Mouse (Mus musculus): ENCODE measurements around the gene Nfkbie.
A peak's percentile ranks its signal among the peaks of the same experiment; 100 is the strongest.

Gene Nfkbie

DNA sequence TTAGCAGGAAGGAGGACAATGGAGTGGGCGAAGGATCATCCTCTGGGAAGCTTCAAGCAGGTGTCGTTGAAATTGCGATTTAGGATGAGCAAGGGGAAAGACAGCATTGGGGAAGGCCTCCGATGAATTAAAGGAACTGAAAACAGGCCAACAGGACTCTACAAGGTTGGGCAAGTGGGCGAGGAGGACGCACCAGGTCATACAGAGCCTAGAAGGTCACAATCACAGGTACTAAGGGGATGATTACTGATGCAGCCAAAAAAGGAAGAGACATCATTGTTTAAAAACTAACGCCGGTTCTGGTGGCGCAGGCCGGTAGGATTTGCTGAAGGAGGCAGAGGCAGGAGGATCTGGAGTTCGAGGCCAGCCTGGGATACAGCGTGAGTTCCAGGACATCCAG is 7.7 kb downstream of the Nfkbie start:
- DNase-seq (ENCODE audit: low spot score), result no peak

- peak; percentile 94 for DNase-seq (ENCODE audit: low spot score)
These were observed 8.4 kb downstream of the Nfkbie start, which contains the start of gene Slc35b2 for GRCm38 (mm10) chr17:45563655-45564530. TSS of gene Slc35b2 (plus strand) at chr17:45563874.

DNA sequence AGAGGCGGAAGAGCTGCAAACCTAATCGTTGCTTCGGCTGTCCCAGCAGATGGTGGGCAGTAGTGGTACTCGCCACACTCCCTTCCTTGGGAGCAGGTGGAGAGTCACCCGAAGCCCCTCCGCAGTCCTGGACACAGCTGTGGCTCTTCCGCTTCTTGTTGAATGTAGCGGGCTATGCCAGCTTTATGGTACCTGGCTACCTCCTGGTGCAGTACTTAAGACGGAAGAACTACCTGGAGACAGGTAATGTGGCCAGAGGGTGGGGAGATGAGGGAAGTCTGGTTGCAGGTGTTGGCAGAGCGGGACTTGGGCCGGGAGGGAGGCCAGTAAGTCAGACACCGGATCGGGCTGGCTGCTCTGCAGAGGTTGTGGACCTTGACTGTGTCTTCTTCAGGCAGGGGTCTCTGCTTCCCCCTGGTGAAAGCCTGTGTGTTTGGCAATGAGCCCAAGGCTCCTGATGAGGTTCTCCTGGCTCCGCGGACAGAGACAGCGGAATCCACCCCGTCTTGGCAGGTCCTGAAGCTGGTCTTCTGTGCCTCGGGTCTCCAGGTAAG is 9.1 kb downstream of the Nfkbie start:
- no peak for DNase-seq (ENCODE audit: low spot score)

DNA sequence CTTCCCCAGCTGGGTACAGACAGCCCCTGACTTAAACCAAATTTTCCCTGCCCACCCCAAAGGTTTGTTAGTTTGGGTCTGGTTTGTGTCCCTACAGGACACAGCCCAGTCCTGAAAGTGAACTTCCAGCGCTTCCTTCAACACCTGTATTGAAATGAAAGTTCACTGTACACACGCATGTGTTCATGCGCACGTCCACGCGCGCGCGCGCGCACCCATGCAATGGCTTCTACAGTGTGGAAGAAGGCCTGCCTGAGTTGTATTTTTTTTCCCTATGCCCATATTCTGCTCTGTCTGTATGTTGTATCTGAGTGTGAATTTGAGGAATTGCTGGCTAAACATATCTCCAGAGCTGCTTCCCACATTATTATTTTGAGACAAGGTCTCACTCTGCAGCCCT is 9.6 kb downstream of the Nfkbie start:
- no peak for DNase-seq (ENCODE audit: low spot score)

DNA sequence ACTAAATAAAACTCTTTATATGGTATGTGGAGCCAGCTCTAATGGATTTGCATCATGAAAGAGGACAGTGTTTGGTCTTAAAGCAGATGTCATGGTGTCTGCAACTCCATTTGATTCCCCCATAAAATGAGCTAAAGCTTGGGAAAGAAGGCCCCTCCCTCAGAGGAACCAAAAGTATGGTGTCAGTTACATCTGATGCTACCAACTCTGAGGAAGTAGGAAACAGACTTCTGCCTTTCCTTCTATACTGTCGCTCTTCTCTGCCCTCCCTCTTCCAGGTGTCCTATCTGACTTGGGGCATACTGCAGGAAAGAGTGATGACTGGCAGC is 10.5 kb downstream of the Nfkbie start:
- no peak for DNase-seq (ENCODE audit: low spot score)

- DNase-seq (ENCODE audit: low spot score), result no peak
These were observed 11.1 kb downstream of the Nfkbie start for GRCm38 (mm10) chr17:45566360-45567161.

DNA sequence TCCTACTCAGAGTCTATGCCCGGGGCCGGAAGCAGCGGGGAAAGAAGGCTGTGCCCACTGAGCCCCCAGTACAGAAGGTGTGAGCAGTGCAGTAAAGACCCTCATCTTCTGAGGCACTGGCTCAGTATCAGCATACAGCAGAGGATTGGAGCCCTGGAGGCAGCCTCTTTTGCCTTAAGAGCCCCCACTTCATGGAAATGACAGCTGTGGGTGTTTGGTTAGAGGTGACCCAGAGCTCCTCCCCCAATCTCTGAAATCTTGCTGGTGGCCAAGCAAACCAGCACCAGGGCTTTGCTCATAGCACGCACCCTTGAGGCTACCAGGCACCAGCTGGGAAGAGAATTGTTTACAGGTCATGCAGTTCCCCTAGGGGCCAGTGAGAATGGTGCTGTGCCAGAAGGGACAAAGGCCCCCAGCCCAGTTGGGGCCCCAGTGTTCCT is 11.7 kb downstream of the Nfkbie start:
- no peak for DNase-seq (ENCODE audit: low spot score)

- DNase-seq (ENCODE audit: low spot score), result no peak
These were observed 13.5 kb downstream of the Nfkbie start for GRCm38 (mm10) chr17:45568990-45569389.

- no peak for DNase-seq (ENCODE audit: low spot score)
These were observed 14.5 kb downstream of the Nfkbie start for GRCm38 (mm10) chr17:45569999-45570398.

DNA sequence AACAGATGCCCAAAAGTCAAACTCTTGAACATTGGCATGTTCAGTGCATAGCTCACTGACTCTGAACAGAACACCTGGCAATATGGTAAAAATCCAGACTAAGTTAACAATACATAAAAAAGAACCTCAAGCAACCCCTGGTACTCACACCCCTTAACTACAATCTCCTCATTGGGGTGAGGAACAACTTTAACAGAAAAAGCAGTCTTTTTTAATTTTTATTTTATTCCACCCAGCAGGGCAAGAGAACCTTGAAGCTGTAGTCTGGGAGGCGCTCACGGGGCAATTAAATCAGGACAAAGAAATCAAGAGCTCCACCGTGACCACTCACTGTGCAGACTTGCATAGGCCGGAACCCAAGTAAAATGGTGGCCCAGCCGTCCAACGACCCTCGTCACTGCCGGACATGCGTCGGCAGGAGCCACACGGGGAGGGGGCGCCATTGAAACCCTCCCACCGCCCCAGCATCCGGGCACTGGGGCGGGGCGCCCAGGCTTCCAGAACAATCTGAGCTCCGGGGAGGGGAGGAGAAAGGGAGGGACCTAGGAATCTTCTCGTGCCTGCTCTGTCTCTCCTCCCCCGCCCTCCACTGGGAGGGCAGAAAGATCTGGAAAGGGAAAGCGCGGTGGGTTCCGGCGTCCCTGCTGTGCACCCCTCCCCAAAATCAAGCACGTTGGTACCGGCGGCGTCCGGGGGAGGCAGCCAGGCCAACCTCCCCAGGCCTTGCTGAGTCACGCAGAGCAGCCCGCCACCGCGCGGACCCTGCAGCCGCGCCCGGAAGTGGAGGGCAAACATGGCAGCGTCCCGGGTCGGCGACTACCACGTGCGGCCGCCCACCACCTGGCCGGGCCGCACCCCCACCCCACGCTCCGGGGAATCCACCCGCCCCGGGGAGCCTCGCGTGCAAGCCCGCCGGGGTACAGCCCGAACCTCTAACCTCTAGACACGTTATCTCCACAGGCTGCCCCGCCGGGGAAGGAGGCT is 16.9 kb downstream of the Nfkbie start:
- DNase-seq (ENCODE audit: low spot score), result peak; percentile 71

DNA sequence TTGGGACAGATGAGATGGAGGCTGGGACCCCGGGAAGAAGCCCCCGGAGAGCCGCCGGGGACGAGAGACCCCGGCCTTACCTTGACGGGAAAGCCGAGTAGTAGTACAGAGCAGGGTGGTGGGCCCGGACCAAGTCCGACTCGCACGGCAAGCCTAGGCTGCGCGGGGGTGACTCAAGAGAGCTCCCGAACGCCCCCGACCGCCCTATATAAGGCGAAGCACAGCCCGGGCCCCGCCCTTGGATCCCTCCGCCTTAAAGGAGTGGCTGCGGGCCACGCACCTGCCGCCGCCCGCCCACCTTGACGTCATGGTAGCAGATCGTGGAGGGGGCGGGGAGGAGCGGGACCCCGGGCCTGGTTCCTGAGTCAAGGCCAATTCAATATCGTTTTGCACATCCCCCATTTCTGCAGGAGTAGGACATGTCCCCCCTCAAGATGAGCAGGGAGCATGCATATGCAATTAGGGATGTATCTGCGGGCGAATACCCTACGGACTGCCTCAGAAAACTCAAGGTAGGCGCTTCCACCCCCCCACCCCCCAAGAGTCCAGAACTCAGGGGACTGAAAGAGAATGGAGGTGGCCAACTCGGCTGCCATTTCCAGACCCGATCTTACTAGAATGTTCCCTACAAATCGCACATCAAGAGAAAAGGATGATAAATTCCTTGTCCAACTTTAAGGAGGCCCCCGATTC is 17.7 kb downstream of the Nfkbie start, which contains the start of gene Hsp90ab1:
Hsp90ab1 (minus strand) TSS at position 185 of the 693 bp plus-strand sequence.
- DNase-seq (ENCODE audit: low spot score), result peak; percentile 99

GRCm38 (mm10) chr17:45573780-45574123 is 18.2 kb downstream of the Nfkbie start:
- DNase-seq (ENCODE audit: low spot score), result peak; percentile 99

DNA sequence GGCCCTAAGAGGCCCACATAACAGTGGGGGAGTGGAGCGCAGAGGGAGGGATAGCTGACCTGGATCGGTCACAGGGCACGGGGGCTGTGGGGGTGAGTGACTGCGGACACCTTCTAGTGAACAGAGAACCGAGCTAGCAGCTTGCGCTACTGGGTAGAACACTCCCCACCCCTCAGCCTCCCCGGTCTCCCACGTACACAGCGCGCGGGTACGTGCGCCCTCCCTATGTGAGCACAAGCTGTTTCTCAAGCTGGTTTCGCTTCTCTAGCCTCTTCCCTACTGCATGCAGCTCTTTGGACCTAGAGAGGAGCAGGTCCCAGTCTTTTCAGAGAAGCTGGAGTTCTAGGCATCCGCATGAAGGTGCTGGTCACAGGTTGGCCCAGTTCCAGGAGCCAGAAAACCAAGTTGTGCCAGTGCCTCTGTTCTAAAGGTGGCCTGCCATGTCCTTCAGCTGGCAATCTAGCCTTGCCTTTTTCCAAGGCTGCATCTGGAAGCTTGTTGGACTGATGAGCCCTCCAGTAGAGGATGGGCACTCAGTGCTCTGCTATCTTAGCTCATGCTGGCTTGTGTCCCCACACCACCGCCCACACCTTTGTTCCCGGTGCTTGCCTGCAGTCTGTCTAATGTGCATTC is 18.7 kb downstream of the Nfkbie start:
- peak; percentile 71 for DNase-seq (ENCODE audit: low spot score)

DNA sequence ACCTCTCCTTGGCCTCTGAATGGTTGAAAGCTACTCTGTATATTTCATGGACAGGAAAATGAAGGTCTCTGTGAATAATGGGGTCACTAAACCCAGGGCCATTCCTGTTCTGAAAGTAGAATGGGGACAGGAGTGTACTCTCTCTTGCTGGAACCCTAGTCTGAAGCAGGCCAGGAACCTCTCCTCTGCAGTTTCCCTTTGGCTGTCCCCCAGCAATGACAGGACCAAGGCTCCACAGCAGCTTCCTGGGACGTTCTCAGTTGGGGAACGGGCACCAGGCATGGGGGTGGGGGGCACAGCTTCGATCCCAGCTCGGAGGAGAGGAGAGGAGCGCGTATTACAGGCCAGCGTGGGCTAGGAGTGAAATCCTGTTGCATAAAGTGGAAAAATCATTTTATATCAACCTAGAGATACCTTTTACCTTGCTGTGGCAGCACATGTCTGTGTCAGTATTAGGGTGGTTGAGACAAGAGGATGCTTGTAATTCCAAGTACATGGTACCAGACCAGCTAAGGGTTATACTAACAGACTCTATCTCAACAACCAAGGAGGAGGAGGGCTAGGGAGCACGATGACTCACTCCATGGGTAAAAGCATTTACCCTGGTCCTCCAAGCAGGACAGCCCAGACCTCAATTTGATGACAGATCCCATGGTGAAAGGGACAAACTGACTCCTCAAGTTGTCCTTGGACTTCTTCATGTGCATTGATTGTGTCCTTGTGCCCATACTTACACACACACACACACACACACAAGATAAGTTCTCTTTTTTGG is 19.8 kb downstream of the Nfkbie start:
- DNase-seq (ENCODE audit: low spot score), result no peak

DNA sequence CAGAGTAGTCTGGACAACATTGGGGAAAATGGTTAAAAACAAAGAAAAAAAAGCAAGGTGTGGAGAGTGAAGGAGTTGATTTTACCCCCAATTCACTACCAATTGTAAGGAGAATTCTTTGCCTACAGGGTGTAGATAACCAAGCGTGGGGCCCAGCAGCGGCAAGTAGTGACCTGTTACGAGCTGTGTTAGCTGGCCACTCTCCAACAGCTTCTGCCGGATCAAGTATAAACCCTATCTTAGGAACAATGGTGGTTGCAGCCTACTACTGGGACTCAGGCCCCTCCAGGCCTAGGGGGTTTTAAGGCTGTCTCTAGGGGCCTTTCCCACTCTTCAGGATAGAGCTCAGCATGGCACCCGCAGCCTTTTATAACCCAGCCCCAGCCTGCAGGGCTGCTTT is 22.7 kb downstream of the Nfkbie start:
- peak; percentile 75 for DNase-seq (ENCODE audit: low spot score)

DNA sequence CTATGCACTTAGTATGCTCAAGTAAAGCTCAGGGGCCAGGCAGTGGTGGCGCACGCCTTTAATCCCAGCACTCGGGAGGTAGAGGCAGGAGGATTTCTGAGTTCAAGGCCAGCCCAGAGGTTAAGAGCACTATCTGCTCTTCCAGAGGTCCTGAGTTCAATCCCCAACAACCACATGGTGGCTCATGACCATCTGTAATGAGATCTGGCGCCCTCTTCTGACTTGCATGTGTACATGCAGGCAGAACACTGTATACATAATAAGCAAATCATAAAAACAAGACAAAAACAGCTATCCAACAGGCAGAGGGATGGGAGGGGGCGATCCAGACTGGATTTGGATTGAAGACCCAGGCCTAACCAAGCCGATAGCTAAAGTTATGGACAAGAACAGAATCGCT is 23.3 kb downstream of the Nfkbie start:
- no peak for DNase-seq (ENCODE audit: low spot score)

GRCm38 (mm10) chr17:45579554-45579953 is 24.1 kb downstream of the Nfkbie start:
- no peak for DNase-seq (ENCODE audit: low spot score)

DNA sequence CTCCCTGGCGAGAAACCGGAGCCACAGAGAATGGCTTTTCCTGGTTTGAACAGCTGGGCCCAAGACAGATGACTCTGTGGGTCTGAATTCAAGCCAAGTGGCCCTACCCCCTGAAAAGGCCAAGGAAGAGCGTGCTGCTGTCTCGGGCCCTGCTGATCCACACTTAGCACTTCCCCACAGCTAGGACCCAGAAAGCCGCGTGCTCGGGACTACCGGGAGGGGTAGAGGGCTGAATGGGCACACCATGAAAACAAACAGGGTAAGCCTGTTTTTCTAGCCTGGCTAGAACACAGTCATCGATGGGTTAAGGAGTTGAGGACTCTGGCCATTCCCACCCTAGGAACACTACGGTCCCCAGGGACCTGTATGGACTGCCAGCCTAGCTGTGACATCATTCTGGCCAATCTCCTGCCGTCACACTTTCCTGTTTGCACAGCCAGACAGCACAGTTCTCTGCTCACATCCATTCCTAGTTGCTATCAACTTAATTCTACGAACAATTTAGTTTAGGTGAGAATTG is 25.5 kb downstream of the Nfkbie start:
- peak; percentile 55 for DNase-seq (ENCODE audit: low spot score)

GRCm38 (mm10) chr17:45581567-45581983 is 26.1 kb downstream of the Nfkbie start:
- peak; percentile 71 for DNase-seq (ENCODE audit: low spot score)
